Mouse (Mus musculus): ENCODE results near the gene Myh9.
"Not testable (repeated sequence)": the region's sequence is repeated elsewhere in the genome, so short reads cannot be mapped to it uniquely, and the experiment has no call there.

Gene Myh9

GRCm38 (mm10) chr15:77721509-77721908 is 120.5 kb downstream of the Myh9 start:
- not testable (repeated sequence) for DNase-seq (ENCODE audit: low spot score in 2 of 2)

GRCm38 (mm10) chr15:77718240-77718639 is 123.7 kb downstream of the Myh9 start:
- DNase-seq (ENCODE audit: low spot score in 2 of 2): not testable (repeated sequence)

Measured in urinary bladder, postnatal 4 days (tissue).